Mouse (Mus musculus): ENCODE measurements around the gene Nfkb2. TPM values are rescaled to one million over a fixed set of nuclear protein-coding genes. Genes with fewer than 3 reads are reported as not detected.

The Nfkb2 gene
- polyA plus RNA-seq (2017; shearing (Covaris generic)): 78.0 TPM

DNA sequence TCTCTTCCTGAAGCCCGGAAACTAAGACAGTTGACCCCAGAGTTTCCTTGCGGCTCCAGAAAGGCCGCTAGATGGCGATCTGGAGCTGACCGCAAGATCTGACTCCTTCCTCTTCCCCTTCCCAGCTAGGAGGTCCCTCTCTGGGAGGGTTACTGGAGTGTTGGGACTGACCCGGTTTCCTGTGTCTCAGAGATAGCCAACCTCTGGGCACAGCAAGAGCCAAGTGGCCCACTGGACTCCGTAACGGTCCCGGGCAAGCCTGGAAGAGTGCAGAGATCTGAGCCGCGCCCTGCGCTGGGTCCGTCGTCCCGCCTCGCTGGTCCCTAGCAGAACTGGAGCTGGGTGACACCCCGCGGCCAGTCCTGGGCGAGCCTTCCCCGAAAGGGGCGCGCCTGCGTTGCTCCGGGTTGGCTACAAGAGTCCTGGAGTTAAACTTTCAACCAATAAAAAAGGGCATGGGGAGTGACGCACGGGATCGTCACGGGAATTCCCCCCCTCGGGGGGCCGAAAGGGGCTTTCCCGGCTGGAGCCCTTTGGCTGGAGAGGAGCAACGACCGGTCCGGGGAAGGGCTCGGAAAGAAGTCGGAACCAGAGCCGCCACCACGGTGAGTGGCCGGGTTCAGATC lies at the start of gene Nfkb2:
Nfkb2 (plus strand) TSS at position 105 of the 626 bp plus-strand sequence.

DNA sequence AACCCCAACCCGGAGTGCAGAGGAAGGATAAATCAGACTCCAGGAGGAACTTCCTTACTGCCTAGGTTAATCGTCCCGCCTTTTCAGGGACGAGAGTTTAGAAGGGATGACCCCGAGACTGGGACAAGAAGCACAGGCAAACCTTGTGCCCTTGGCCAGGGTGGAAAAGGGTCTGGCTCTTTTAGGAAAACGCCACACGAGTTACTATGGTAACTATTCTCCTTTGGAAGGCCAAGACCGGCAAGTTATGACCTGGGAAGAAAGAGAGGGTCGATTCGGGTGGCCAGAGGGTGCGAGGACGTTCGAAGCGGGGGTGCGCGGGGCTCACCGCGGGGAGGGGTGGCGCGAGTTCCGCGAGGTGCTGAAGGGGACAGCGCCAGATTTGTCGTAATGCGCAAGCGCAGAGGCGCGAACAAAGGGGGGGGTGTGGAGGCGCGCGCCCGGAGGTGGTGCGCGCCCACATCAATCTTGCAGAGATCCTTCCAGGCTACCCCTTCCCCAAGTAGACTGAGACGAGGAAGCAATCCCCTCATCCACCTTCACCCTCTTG lies 22.7 kb downstream of the Nfkb2 start, which contains the start of gene Psd:
Psd (minus strand) TSS at position 401 of the 550 bp plus-strand sequence.

DNA sequence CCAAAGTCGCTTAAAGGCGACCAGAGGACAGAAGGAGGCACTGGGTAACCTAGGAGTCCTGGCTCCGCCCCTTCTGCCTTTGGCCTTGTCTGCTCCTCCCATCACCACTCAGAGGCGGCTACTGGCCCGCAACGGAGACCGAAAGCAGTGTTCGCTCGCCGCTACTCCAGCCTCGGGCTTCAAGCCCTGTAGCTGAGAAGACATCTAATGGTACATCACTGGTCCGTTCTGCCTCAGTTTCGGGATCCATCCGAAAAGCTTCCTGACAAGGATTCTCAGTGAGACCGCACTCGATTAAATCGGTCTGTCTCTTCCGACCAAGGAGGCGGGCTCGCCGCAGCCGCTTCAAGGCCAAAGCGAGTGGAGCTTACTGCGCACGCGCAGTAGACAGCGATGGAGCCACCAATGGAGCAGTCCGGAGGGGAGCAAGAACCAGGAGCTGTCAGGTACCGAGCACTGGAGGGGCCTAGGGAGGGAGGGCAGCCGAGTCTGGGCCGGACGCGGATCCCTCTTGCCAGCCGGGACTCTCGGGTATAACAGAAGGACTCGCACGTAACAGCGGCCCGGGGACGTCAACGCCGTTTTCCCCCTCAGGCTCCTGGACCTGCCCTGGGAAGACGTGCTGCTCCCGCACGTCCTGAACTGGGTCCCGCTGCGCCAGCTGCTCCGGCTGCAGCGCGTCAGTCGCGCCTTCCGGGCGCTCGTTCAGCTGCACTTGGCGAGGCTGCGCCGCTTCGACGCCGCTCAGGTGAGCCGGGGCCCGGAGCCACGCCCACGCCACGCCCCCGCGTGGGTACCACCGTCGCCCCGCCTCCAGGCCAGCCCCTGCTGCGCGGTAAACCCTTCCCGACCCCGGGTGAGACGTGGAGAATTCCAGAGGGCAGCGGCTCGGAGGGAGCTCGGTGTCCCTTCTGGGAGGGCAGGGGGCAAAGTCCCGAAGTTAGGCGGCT lies 24.2 kb downstream of the Nfkb2 start, which contains the start of gene Fbxl15:
Fbxl15 (plus strand) TSS at position 104 of the 950 bp plus-strand sequence.

DNA sequence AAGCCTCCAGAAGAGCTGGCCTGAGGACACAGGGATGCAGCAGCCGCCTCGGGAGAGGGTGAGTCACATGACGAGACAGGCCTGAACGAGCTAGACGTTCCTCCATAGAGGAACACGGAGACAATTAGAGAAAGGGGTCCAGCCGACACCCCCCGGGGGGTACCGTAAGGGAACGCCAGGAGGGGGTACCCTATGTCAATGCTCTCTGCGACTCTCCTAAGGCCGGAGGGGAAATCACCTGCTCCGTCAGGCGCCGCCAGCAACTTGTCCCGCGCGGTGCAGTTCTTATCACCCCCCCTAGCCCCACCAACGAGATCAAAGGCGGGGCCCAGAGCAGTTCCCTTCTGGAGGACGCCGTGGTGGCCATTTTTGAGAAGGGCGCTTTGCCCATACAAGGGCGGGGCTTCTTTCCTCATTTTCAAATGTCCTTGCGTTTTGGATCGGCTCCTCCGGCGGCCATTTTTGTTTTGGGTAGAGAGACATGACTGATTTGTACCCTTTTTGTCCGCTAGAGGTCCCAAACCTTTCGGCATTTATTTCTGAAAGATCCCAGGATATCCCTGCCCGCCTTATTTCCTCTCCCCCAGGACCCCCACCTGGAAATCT lies 34.3 kb downstream of the Nfkb2 start, which contains the start of gene Cuedc2:
Cuedc2 (minus strand) TSS at position 372 of the 606 bp plus-strand sequence.

DNA sequence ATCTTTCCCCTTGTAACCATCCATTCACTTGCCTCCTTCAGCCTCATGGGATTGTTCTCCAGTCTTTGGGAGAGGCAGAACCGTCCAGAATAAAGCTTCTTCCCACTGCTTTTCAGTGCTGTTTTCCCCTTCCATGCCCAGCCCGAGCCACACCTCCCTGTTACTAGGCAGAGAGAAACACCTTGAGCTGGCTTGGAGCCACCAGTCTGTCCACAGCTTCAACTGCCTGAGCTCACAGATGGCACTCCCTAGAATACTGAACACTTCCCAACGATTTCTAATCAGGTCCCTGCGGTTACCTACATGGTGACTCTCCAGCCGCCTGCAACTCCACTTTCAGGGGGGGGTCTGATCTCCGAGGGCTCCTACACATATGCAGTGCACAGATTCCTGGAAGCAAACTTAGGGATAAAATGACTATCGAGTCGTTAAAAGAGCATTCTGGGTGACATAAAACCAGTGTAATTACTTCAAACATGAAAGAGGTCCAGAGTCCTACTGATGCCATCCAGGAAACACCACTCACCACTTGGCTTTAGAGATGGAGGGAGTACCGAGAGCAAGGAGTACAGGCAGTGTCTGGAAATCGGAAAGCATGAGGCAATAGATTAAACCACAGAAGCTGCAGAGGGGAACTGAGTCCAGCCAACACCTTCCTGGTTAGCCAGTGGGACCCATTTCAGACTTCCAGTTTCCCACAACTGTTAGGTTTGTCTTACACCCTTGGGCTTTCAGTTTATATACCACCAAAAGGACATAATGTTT lies 46.2 kb downstream of the Nfkb2 start, which contains the start of gene 2310034G01Rik:
2310034G01Rik (minus strand) TSS at position 135 of the 765 bp plus-strand sequence.

Other genes starting within 250 kb of the Nfkb2 start
- gene Nolc1, start 228.5 kb upstream of the Nfkb2 start, polyA plus RNA-seq (2017; shearing (Covaris generic)): 98.3 TPM
- not detected for gene Elovl3, start 172.4 kb upstream of the Nfkb2 start, polyA plus RNA-seq (2017; shearing (Covaris generic))
- not detected for gene Pitx3, start 156.0 kb upstream of the Nfkb2 start, polyA plus RNA-seq (2017; shearing (Covaris generic))
- 83.0 TPM for gene Gbf1, start 151.8 kb upstream of the Nfkb2 start, polyA plus RNA-seq (2017; shearing (Covaris generic))
- 8.2 TPM for gene Psd, start 22.8 kb downstream of the Nfkb2 start, polyA plus RNA-seq (2017; shearing (Covaris generic))
- gene Fbxl15, start 23.9 kb downstream of the Nfkb2 start, polyA plus RNA-seq (2017; shearing (Covaris generic)): 5.4 TPM
- 53.1 TPM for gene Cuedc2, start 34.4 kb downstream of the Nfkb2 start, polyA plus RNA-seq (2017; shearing (Covaris generic))
- 10.4 TPM for gene Mfsd13a, start 36.8 kb downstream of the Nfkb2 start, polyA plus RNA-seq (2017; shearing (Covaris generic))
- gene 2310034G01Rik, start 46.0 kb downstream of the Nfkb2 start, polyA plus RNA-seq (2017; shearing (Covaris generic)): 0.79 TPM
- 112 TPM for gene Actr1a, start 91.4 kb downstream of the Nfkb2 start, polyA plus RNA-seq (2017; shearing (Covaris generic))
- gene Sufu, start 92.6 kb downstream of the Nfkb2 start, polyA plus RNA-seq (2017; shearing (Covaris generic)): 38.2 TPM
- gene Trim8, start 197.4 kb downstream of the Nfkb2 start, polyA plus RNA-seq (2017; shearing (Covaris generic)): 31.6 TPM

All from activated CD4-positive, CD25-positive, alpha-beta regulatory T cell, adult 9 weeks (primary cell).